In the genomic region with DNA sequence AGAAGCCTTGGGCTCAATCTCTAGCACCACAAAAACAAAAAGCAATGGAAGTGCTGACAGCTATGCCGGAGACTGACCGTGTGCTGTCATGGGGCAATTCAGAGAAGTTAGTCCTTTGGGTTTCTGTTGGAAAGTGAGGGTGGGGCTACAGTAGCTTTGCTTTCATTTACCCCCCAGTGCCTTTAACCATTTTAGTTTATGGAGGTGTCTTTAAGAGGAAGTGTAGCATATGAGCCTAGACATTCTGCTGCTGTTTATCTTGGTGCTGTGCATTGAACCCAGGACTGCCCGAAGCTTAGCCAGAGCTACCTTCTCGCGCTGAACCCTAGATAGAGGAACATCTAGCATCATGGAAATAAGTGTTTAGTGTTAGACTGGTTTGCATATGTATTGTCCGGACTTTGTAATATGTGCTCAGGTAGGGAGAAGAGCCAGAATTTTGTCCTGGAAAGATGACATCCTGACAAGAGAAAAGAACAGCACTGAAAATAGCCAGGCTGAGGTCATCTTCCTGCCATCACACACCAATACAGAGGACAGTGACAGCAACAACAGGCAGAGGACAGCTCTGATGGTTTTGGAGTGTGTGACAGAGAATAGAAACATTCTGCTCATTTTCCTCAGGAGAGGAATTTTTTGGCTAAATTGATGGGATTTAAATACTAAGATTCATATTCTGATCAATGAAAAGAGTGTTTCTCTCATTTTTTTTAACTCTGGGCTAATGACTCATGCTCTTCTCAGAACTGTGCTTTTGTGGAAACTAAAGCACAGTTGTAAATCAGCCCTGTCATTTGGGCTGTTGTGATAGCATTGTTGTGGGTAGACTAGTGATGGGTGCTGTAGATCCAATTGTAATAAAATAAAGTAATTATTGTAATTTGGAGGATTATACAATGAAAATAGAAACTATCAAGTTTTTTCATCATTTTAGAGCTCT, we compare ENCODE assay signal across 15 mouse cellular contexts. TPM values are rescaled to one million over a fixed set of nuclear protein-coding genes. Genes with fewer than 3 reads are reported as not detected.
DNase-seq lines count a peak whose midpoint lies in the region; ATAC-seq lines count a peak whose summit lies in the region.
"Had no signal": no experiment of that assay in that cellular context is flagged by ENCODE, and none has a peak within 500 bp of the region (broad histone marks: within the 10 kb centered on the region; RNA-seq: fewer than 3 reads in every experiment).

No protein-coding gene starts in this region.

- no peak overlapping the region for H3K4me2 ChIP-seq in heart, embryonic 13.5 days
- no peak overlapping the region for H3K4me2 ChIP-seq in hindbrain, embryonic 14.5 days (replicated peaks)
- H3K4me2 ChIP-seq: hindbrain, embryonic 12.5 days; limb, embryonic 13.5 days had no signal

- peaks cover 12% of the 10 kb centered on the region for H3K36me3 ChIP-seq in heart, embryonic 13.5 days
- H3K36me3 ChIP-seq in heart, embryonic 10.5 days: peaks cover 11% of the 10 kb centered on the region; the same call in 1 of the 2 replicates
- H3K36me3 ChIP-seq in hindbrain, embryonic 14.5 days (replicated peaks; ENCODE audit: control insufficient read depth, insufficient read depth): no peaks in the 10 kb centered on the region

- no peak for ATAC-seq in heart, embryonic 13.5 days (ENCODE audit: extremely low read depth, insufficient number of reproducible peaks, low FRiP score, low TSS enrichment)
- ATAC-seq in CD4-positive, CD25-positive, alpha-beta regulatory T cell, adult 4 months: peak; percentile 38
- peak; percentile 47 for ATAC-seq in megakaryocyte progenitor cell, adult 5-6 weeks (replicated peaks; ENCODE audit: poor library complexity)
- ATAC-seq in hindbrain, embryonic 14.5 days (ENCODE audit: low FRiP score): no peak
- ATAC-seq: forebrain, postnatal 0 days; intestine, postnatal 0 days had no signal

- no peak for DNase-seq in heart, embryonic 10.5 days (ENCODE audit: low spot score)
- peak; percentile 44 for DNase-seq in adipocyte (ENCODE audit: low spot score)
- no peak for DNase-seq in hindbrain, embryonic 14.5 days (ENCODE audit: low spot score)
- no peak for DNase-seq in embryo, embryonic 10 days (ENCODE audit: low spot score)
- DNase-seq: adrenal gland, postnatal 14 days; embryo, embryonic 11 days; forebrain, postnatal 0 days; gastrocnemius, postnatal 10 days; lung, adult 18-20 months had no signal

- H3K9me3 ChIP-seq in heart, embryonic 13.5 days: peaks cover 4% of the 10 kb centered on the region; the same call in 1 of the 2 replicates
- no peaks in the 10 kb centered on the region for H3K9me3 ChIP-seq in heart, embryonic 10.5 days
- H3K9me3 ChIP-seq in hindbrain, embryonic 14.5 days (ENCODE audit: control insufficient read depth, low read length): 0 out of 2 replicates have a peak, but pooled peaks cover 4% of the 10 kb centered on the region
- H3K9me3 ChIP-seq: hindbrain, embryonic 12.5 days had no signal

- no peak overlapping the region for H3K9ac ChIP-seq in heart, embryonic 13.5 days
- H3K9ac ChIP-seq in hindbrain, embryonic 14.5 days: no peak overlapping the region
- H3K9ac ChIP-seq: forebrain, postnatal 0 days; hindbrain, embryonic 12.5 days; limb, embryonic 13.5 days had no signal

- 0 out of 2 replicates have a peak overlapping the region, but pooled peaks have one; percentile 3 for H3K27ac ChIP-seq in heart, embryonic 13.5 days (replicated peaks)
- H3K27ac ChIP-seq in heart, embryonic 10.5 days: no peak overlapping the region
- no peak overlapping the region for H3K27ac ChIP-seq in hindbrain, embryonic 14.5 days
- H3K27ac ChIP-seq: hindbrain, embryonic 12.5 days; limb, embryonic 13.5 days had no signal

- 62% methylated on average over 6 of the region's 6 CpGs for WGBS in heart, embryonic 13.5 days
- WGBS in heart, embryonic 10.5 days: 64% methylated on average over 6 of the region's 6 CpGs
- WGBS in hindbrain, embryonic 14.5 days: 93% methylated on average over 6 of the region's 6 CpGs

- H3K4me1 ChIP-seq in heart, embryonic 13.5 days: peaks cover 49% of the 10 kb centered on the region
- peaks cover 14% of the 10 kb centered on the region for H3K4me1 ChIP-seq in heart, embryonic 10.5 days
- no peaks in the 10 kb centered on the region; the same call in 1 of the 2 replicates for H3K4me1 ChIP-seq in hindbrain, embryonic 14.5 days (replicated peaks; ENCODE audit: control insufficient read depth, insufficient read depth, low read length)

- H3K27me3 ChIP-seq in heart, embryonic 13.5 days (replicated peaks): no peaks in the 10 kb centered on the region
- H3K27me3 ChIP-seq in heart, embryonic 10.5 days (ENCODE audit: insufficient read depth, poor library complexity, severe bottlenecking): no peaks in the 10 kb centered on the region
- H3K27me3 ChIP-seq in hindbrain, embryonic 14.5 days (ENCODE audit: control insufficient read depth, insufficient read depth, low read length): no peaks in the 10 kb centered on the region
- H3K27me3 ChIP-seq: hindbrain, embryonic 12.5 days; limb, embryonic 13.5 days had no signal

- no peak overlapping the region for H3K4me3 ChIP-seq in heart, embryonic 13.5 days
- H3K4me3 ChIP-seq in heart, embryonic 10.5 days: no peak overlapping the region
- H3K4me3 ChIP-seq in hindbrain, embryonic 14.5 days (replicated peaks; ENCODE audit: low read length): no peak overlapping the region
- H3K4me3 ChIP-seq: hindbrain, embryonic 12.5 days; limb, embryonic 13.5 days had no signal

RNA-seq across cellular contexts. Expression of gene Pik3ca, which starts 23.9 kb away (rescaled TPM):
- polyA plus RNA-seq in heart, embryonic 13.5 days (2015; fragmentation: Nextera tagmentation; extraction: Ambion mirVana): 5.2 and 7.4 TPM in 2 replicates
- 4.7 and 6.1 TPM in 2 replicates for polyA plus RNA-seq in heart, embryonic 10.5 days (2016; fragmentation: Nextera tagmentation; extraction: Ambion mirVana)
- 10 to 100 TPM; 14.1 to 23.2 TPM for polyA plus RNA-seq in CD4-positive, CD25-positive, alpha-beta regulatory T cell, adult 4 months (2017; shearing (Covaris generic))
- total RNA-seq in megakaryocyte progenitor cell, adult 5-6 weeks (2015): 19.1 and 19.9 TPM in 2 replicates
- total RNA-seq in megakaryocyte progenitor cell, adult 5-6 weeks (2017): 21.1 and 23.2 TPM in 2 replicates
- 18.8 and 19.3 TPM in 2 replicates for polyA plus RNA-seq in hindbrain, embryonic 14.5 days (2014; fragmentation: Nextera tagmentation; extraction: Ambion mirVana)

RNA-seq across cellular contexts. Expression of gene Zmat3, which starts 55.6 kb away (rescaled TPM):
- 3.3 and 3.9 TPM in 2 replicates for polyA plus RNA-seq in heart, embryonic 13.5 days (2015; fragmentation: Nextera tagmentation; extraction: Ambion mirVana)
- polyA plus RNA-seq in heart, embryonic 10.5 days (2016; fragmentation: Nextera tagmentation; extraction: Ambion mirVana): 4.6 and 5.3 TPM in 2 replicates
- 1 to 10 TPM; 4.4 to 4.7 TPM for polyA plus RNA-seq in CD4-positive, CD25-positive, alpha-beta regulatory T cell, adult 4 months (2017; shearing (Covaris generic))
- total RNA-seq in megakaryocyte progenitor cell, adult 5-6 weeks (2015): 1.9 TPM in 2 replicates
- total RNA-seq in megakaryocyte progenitor cell, adult 5-6 weeks (2017): 0.12 and 0.64 TPM in 2 replicates
- polyA plus RNA-seq in hindbrain, embryonic 14.5 days (2014; fragmentation: Nextera tagmentation; extraction: Ambion mirVana): 9.1 and 10.3 TPM in 2 replicates

Comparison
In these comparisons a context has a peak if more than half of its experiments do, and no peak if none do; other contexts are left out.
1. ATAC-seq: peak in CD4-positive, CD25-positive, alpha-beta regulatory T cell, adult 4 months (single experiment) and megakaryocyte progenitor cell, adult 5-6 weeks (single experiment); none in heart, embryonic 13.5 days (single experiment) and hindbrain, embryonic 14.5 days (single experiment).